Mouse (Mus musculus): Measurements from ENCODE around the gene Olfr851. TPM values are rescaled to one million over a fixed set of nuclear protein-coding genes. Genes with fewer than 3 reads are reported as not detected.

The Olfr851 gene
- total RNA-seq (2023), result not detected

DNA sequence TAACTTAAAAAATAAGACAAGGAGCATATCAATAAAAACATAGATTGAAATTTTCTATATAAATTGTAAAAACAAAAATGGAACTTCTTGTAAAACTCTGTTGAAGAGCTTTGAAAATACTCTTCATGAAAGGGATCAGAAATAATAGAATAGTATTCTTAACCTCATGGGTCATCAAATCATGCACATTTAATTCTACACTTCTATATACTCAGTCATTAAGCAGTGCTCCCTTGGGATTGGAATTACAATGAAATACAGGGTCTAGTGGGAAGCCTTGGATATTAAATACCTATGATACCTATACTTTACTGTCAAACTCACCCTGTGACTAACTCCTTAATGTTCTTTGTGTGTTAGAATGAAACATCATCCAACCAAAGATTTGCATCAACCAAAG is at the start of gene Olfr851:
Gene Olfr851, plus strand, starts transcription at position 301 of the 400 bp plus-strand sequence.

DNA sequence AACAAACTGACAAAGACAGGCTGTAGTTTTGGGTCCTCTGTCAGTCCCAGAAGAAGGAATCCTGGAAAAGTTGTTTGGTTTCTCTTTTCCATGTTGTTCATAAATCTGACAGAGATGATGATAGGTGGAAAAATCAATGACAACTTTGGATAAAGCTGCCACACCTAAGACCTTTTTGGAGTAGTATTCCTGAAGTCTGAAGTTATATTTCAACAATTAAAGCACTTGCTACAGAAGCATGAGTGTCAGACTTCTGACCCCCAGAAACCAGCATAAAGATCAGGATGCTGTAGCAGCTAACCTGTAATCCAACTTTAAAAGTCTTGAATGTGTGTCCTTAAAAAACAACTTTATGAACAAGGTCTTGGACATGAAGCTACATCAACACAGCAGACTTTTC is 14.9 kb upstream of the Olfr851 start, which contains the start of gene Olfr850:
Gene Olfr850, minus strand, starts transcription at position 101 of the 400 bp plus-strand sequence.

DNA sequence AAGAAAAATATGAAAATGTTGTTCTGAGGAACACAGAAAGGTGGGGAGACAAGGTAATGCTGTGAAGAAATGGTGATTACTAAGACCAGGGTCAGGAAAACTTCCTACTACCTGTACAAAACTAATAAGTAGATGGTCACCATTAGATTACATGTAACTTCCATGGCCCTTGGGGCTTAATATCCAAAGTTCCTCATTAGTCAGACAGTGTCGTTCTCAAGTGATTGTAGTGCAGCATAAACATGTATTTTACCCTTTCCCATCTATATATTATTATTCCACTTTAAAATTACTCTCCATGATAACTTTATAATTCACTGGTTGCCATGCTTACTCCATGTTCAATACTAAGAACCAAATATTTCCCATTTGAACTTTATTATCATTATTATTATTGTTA is 47.9 kb downstream of the Olfr851 start, which contains the start of gene Olfr853:
Gene Olfr853, minus strand, starts transcription at position 101 of the 400 bp plus-strand sequence.

Other genes with a start within 250 kb of the Olfr851 start
- not detected for gene Olfr843, start 241.3 kb upstream of the Olfr851 start, total RNA-seq (2023)
- not detected for gene Olfr844, start 176.9 kb upstream of the Olfr851 start, total RNA-seq (2023)
- gene Olfr845, start 156.8 kb upstream of the Olfr851 start, total RNA-seq (2023), result not detected
- not detected for gene Olfr846, start 129.3 kb upstream of the Olfr851 start, total RNA-seq (2023)
- not detected for gene Olfr847, start 114.6 kb upstream of the Olfr851 start, total RNA-seq (2023)
- not detected for gene Olfr849, start 53.0 kb upstream of the Olfr851 start, total RNA-seq (2023)
- gene Olfr850, start 15.0 kb upstream of the Olfr851 start, total RNA-seq (2023), result not detected
- not detected for gene Olfr853, start 47.8 kb downstream of the Olfr851 start, total RNA-seq (2023)
- not detected for gene Olfr854, start 74.1 kb downstream of the Olfr851 start, total RNA-seq (2023)
- not detected for gene Olfr855, start 89.3 kb downstream of the Olfr851 start, total RNA-seq (2023)
- 1 to 10 TPM; 6.8 to 7.1 TPM for gene Zfp317, start 128.8 kb downstream of the Olfr851 start, total RNA-seq (2023)
- not detected for gene Olfr857, start 216.1 kb downstream of the Olfr851 start, total RNA-seq (2023)

All from neutrophil, adult 59 days (primary cell).